Mouse (Mus musculus) adrenal gland (tissue): ENCODE measurements around the gene Gm21954.

Experiments
- intact Hi-C: fragments of 180-260 bp; cut with DNase I; formaldehyde crosslinking; loops from one replicate; pipeline ENCODE4 v1.15.1; 2025

Gm21954 gene

GRCm38 (mm10) chr3:55464226-55464625 is 7.8 kb downstream of the Gm21954 start:
- intact Hi-C loops = loop anchor here (10.0 kb wide), 1 partner anchor 89 kb away; no protein-coding TSS in a partner anchor

GRCm38 (mm10) chr3:55462904-55463668 is 8.9 kb downstream of the Gm21954 start:
- intact Hi-C loops = loop anchor here (10.0 kb wide), 1 partner anchor 88 kb away; no protein-coding TSS in a partner anchor

GRCm38 (mm10) chr3:55461685-55462655 is 10.0 kb downstream of the Gm21954 start:
- intact Hi-C loops = loop anchor here (10.0 kb wide), 1 partner anchor 87 kb away; no protein-coding TSS in a partner anchor

DNA sequence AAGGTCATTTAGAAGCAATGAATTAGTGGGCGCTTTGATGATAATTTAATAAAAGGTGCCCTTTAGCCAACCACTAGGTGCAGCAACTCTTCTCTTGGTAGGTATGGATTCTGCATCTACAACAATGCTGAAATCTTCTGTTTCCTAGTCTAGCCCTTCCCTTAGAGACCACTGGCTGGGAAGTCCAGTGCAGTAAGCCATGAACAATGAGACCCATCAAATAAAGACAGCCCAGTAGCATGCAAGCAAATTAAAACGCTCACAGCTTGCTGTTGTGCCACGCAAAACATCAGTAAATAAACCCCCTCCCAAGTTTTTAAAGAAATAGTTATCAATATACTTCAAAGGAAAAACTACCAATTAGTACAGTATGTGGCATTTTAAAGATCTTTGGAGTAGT is 10.9 kb downstream of the Gm21954 start:
- intact Hi-C loops = loop anchor here (10.0 kb wide), 1 partner anchor 86 kb away; no protein-coding TSS in a partner anchor

- intact Hi-C loops = no loop called here
Measured at GRCm38 (mm10) chr3:55452464-55452863, 19.5 kb downstream of the Gm21954 start.

GRCm38 (mm10) chr3:55451877-55452276 is 20.1 kb downstream of the Gm21954 start:
- intact Hi-C loops = no loop called here

GRCm38 (mm10) chr3:55451035-55451434 is 21.0 kb downstream of the Gm21954 start:
- intact Hi-C loops = no loop called here

DNA sequence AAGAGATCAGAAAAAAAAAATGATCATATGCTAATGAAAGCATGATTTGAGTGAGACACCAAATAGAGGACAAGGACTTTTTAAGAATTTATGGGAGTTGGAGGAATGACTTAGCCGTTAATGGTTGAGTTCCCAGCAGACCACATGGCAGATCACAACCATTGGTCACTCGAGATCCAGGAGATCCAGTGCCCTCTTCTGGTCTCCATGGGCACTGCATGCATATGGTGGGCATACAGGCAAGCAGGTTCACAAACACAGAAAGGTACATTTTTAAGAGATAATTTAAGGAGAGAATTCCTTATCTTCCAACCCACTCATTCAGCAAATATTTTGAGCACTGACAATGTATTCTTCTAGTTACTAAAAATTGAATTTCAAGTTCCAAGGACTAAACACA is 22.9 kb downstream of the Gm21954 start:
- intact Hi-C loops = no loop called here

- intact Hi-C loops = no loop called here
Measured at GRCm38 (mm10) chr3:55447486-55448460, 24.2 kb downstream of the Gm21954 start.

- intact Hi-C loops = no loop called here
Measured at GRCm38 (mm10) chr3:55446681-55447080, 25.3 kb downstream of the Gm21954 start.

DNA sequence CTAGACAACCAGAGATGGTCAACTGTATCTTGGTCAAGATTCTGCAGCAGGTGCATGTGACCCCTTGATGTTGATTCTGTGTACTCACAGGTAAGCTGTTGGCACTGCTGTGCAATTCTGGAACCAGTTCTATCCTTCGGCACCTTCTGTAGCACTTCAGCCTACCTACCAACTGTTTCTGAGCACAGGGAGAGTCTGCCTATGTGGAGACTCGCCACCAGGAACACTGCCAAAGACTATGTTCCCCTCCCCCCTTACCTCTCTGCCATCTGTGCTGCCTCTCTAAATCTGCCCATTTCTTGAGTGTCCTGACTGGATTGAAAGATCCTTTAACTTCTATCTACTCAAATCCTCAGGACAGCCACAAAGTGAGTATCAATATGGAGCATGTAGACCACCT is 28.3 kb downstream of the Gm21954 start:
- intact Hi-C loops = no loop called here

DNA sequence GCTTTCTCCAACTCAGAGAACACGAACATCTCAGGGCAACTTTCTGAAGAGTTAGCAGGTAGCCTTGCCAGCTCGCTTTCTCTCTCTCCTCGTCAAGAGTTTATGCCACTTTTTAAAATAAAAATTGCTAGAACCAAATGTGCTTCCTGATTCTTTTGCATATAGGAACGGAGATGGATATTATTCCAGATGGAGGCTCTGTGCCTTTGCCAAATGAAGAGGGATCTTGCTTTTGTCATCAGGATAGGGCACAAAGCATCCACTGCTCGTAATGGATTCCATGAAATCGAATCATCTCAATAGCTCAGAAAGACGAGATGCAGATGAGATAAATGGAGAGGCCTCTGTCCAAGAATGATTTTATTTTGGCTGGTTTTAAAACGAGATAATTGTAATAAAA is 28.7 kb downstream of the Gm21954 start:
- intact Hi-C loops = no loop called here

GRCm38 (mm10) chr3:55442012-55442645 is 29.9 kb downstream of the Gm21954 start:
- intact Hi-C loops = no loop called here

- intact Hi-C loops = no loop called here
Measured at GRCm38 (mm10) chr3:55440342-55440741, 31.7 kb downstream of the Gm21954 start.

DNA sequence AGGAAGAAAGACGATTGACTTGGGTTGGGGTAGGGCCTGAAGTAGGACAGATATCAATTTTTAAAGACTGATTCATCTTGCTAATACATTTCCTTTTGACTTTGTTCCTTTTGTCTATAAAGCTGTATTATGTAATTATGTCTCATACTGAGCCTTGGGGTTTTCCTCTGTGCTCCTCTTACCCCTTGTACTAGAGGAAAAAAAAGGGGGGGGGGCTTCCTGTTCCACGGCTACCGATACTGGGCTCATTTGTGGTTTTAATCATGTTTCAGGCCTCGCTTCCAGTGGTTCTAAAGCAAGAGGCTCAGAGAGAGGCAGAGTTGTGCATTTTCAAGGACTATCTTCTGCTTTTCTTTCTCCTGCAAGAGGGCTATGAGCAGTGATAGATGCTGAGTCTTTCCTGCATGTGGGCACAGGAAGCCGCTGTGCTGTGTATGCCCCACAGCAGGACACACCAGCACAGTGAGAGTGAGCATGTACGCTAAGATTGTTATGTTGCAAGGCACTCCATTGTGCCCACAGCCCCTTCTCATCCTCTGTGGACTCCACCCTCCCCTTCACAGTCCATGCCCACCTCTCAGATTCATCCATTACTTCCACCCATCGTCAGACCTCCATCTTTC is 33.1 kb downstream of the Gm21954 start:
- intact Hi-C loops = no loop called here

DNA sequence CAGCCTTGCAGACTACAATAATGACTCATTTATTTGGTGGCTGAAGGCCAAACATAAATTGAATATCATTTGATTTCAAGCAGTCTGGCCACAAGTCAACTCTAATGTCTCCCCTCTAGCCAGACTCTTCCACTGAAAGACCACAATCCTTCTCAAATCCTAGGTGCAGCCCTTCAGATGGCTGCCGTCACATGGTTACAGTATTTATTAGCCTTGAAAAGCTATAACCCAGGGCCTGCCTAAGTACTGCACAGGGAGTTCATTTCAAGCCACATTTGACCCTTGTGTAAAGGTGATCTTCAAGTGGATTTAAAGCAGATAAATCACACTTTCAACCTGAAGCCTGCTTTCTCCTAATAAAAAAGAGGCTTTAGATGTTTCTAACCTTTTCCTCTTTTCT is 37.7 kb downstream of the Gm21954 start:
- intact Hi-C loops = no loop called here

DNA sequence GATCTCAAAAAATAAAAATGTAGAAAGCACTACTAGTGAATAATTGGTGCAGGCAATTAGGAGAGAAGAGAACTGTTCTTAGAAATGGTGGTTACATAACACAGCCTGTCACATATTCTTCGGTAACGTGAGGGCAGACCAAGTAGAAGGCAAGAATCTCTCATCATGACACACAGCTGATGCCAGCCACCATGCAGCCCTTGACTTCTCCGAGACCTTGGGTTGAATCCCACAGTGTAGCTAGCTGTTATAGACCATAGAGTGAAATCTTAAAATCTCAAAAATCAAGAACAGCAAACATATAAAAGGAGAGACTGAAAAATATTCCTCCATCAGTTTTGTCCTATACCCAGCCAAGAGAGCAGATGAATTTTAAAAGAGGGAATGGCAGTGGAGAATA is 40.8 kb downstream of the Gm21954 start:
- intact Hi-C loops = no loop called here

DNA sequence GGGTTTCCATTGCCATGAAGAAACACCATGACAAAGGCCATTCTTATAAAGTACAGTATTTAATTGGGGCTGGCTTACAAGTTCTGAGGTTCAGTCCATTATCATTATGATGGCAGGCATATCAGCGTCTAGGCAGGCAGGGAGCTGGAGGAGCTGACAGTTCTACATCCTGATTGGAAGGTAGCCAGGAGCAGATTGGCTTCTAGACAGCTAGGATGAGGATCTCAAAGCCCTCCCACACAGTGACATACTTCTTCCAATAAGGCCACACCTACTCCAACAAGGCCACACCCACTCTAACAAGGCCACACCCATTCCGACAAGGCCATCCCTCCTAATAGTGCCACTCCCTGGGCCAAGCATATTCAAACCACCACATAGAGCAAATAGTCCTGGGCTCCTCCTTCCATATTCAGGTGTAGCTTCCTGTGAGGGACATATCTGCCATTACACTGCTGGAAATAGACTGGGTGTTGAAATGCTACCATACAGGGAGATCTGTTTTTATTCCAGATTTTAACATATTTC is 41.9 kb downstream of the Gm21954 start:
- intact Hi-C loops = no loop called here

- intact Hi-C loops = no loop called here
Measured at GRCm38 (mm10) chr3:55423640-55424397, 48.2 kb downstream of the Gm21954 start.
